In the genomic region with DNA sequence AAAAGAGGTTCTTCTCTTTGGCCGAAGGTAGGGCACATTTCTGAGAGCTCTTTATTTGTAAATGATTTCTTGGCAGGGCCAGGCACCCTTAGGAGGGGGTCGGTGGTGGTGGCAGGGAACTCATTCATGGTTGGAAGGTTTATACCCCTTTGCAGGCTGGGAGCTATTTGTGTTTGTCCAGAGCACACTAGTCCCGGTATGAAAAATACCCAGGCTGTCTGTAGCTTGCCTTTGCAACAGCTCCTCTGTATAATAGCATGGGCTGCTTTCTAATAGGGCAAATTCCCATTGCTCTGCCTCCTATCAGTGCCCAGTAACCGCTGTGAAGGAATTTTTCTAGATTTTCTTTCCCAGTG, we compare ENCODE assay signal across 9 mouse cellular contexts. TPM values are rescaled to one million over a fixed set of nuclear protein-coding genes. Genes with fewer than 3 reads are reported as not detected.
A peak's percentile ranks its signal among the peaks of the same experiment; 100 is the strongest.
DNase-seq lines count a peak whose midpoint lies in the region; ATAC-seq and TF ChIP-seq lines count a peak whose summit lies in the region.
"Had no signal": no experiment of that assay in that cellular context is flagged by ENCODE, and none has a peak within 500 bp of the region (broad histone marks: within the 10 kb centered on the region; RNA-seq: fewer than 3 reads in every experiment).

No protein-coding gene starts in this region.

- peak overlapping the region; percentile 54 for H3K9ac ChIP-seq in kidney, embryonic 14.5 days (ENCODE audit: low read depth, low read length)
- H3K9ac ChIP-seq in embryonic facial prominence, embryonic 14.5 days (ENCODE audit: low read depth, low read length): peak overlapping the region; percentile 55; the same call in 1 of the 2 replicates
- no peak overlapping the region for H3K9ac ChIP-seq in hindbrain, postnatal 0 days (replicated peaks; ENCODE audit: low read length)
- H3K9ac ChIP-seq in midbrain, embryonic 15.5 days: 0 out of 2 replicates have a peak overlapping the region, but pooled peaks have one; percentile 36

- no peak for DNase-seq in kidney, postnatal 36 days
- peak; percentile 68 for DNase-seq in embryonic facial prominence, embryonic 14.5 days (ENCODE audit: low spot score)
- DNase-seq in hindbrain, postnatal 0 days (ENCODE audit: low spot score): no peak
- DNase-seq in cerebellum, postnatal 4 days (ENCODE audit: low spot score in 2 of 2): no peak
- DNase-seq in frontal cortex, postnatal 10 days (ENCODE audit: low spot score in 2 of 2): no peak
- DNase-seq in adipocyte (ENCODE audit: low spot score): no peak

- peaks cover 16% of the 10 kb centered on the region; the same call in 1 of the 2 replicates for H3K27me3 ChIP-seq in kidney, embryonic 14.5 days (ENCODE audit: control insufficient read depth, insufficient read depth, low read length)
- H3K27me3 ChIP-seq in embryonic facial prominence, embryonic 14.5 days (replicated peaks; ENCODE audit: control insufficient read depth, insufficient read depth, low read length): peaks cover 48% of the 10 kb centered on the region
- peaks cover 48% of the 10 kb centered on the region for H3K27me3 ChIP-seq in hindbrain, postnatal 0 days (ENCODE audit: insufficient read depth, low read length)
- peaks cover 60% of the 10 kb centered on the region for H3K27me3 ChIP-seq in midbrain, embryonic 15.5 days (replicated peaks)

- peak overlapping the region; percentile 73 for H3K4me2 ChIP-seq in kidney, embryonic 14.5 days (replicated peaks; ENCODE audit: low read depth, low read length)
- peak overlapping the region; percentile 83 for H3K4me2 ChIP-seq in embryonic facial prominence, embryonic 14.5 days (ENCODE audit: low read depth, low read length)
- peak overlapping the region; percentile 84 for H3K4me2 ChIP-seq in hindbrain, postnatal 0 days (ENCODE audit: low read depth, low read length)
- H3K4me2 ChIP-seq in midbrain, embryonic 15.5 days: peak overlapping the region; percentile 83

- TF ChIP-seq CTCF in hindbrain, postnatal 0 days (IDR thresholded peaks at IDR 0.05; ENCODE audit: low read depth): no peak

- peak overlapping the region; percentile 93; the same call in 1 of the 2 replicates for H3K27ac ChIP-seq in kidney, embryonic 14.5 days (ENCODE audit: low read depth, low read length)
- peak overlapping the region; percentile 81 for H3K27ac ChIP-seq in embryonic facial prominence, embryonic 14.5 days (replicated peaks; ENCODE audit: low read depth, low read length)
- no peak overlapping the region for H3K27ac ChIP-seq in hindbrain, postnatal 0 days
- H3K27ac ChIP-seq in midbrain, embryonic 15.5 days: no peak overlapping the region

- peak; percentile 66 for ATAC-seq in kidney, embryonic 14.5 days (ENCODE audit: low FRiP score, low TSS enrichment)
- ATAC-seq in embryonic facial prominence, embryonic 14.5 days (ENCODE audit: low read depth): peak; percentile 58
- ATAC-seq in hindbrain, postnatal 0 days: no peak
- peak; percentile 50 for ATAC-seq in midbrain, embryonic 15.5 days (replicated peaks)

- no peaks in the 10 kb centered on the region; the same call in 1 of the 2 replicates for H3K9me3 ChIP-seq in kidney, embryonic 14.5 days (ENCODE audit: control insufficient read depth, low read length)
- peaks cover under 1% of the 10 kb centered on the region; the same call in 1 of the 2 replicates for H3K9me3 ChIP-seq in embryonic facial prominence, embryonic 14.5 days (ENCODE audit: control insufficient read depth, low read length)
- peaks cover 1% of the 10 kb centered on the region; the same call in 1 of the 2 replicates for H3K9me3 ChIP-seq in hindbrain, postnatal 0 days (ENCODE audit: low read length)
- no peaks in the 10 kb centered on the region for H3K9me3 ChIP-seq in midbrain, embryonic 15.5 days

- H3K36me3 ChIP-seq in kidney, embryonic 14.5 days (ENCODE audit: control insufficient read depth, insufficient read depth, low read length): no peaks in the 10 kb centered on the region
- H3K36me3 ChIP-seq in embryonic facial prominence, embryonic 14.5 days (ENCODE audit: control insufficient read depth, insufficient read depth, low read length): no peaks in the 10 kb centered on the region
- no peaks in the 10 kb centered on the region for H3K36me3 ChIP-seq in hindbrain, postnatal 0 days (ENCODE audit: insufficient read depth, low read length)
- H3K36me3 ChIP-seq in midbrain, embryonic 15.5 days (replicated peaks): no peaks in the 10 kb centered on the region

- peak overlapping the region; percentile 41 for H3K4me3 ChIP-seq in kidney, embryonic 14.5 days (ENCODE audit: low read length)
- H3K4me3 ChIP-seq in embryonic facial prominence, embryonic 14.5 days (ENCODE audit: low read depth, low read length): peak overlapping the region; percentile 44
- peak overlapping the region; percentile 45 for H3K4me3 ChIP-seq in hindbrain, postnatal 0 days (ENCODE audit: low read length)
- peak overlapping the region; percentile 45 for H3K4me3 ChIP-seq in midbrain, embryonic 15.5 days

- H3K4me1 ChIP-seq in kidney, embryonic 14.5 days (ENCODE audit: control insufficient read depth, insufficient read depth, low read length): peaks cover 14% of the 10 kb centered on the region; the same call in 1 of the 2 replicates
- peaks cover 26% of the 10 kb centered on the region for H3K4me1 ChIP-seq in embryonic facial prominence, embryonic 14.5 days (ENCODE audit: control insufficient read depth, insufficient read depth, low read length)
- H3K4me1 ChIP-seq in hindbrain, postnatal 0 days (ENCODE audit: insufficient read depth, low read length): peaks cover 5% of the 10 kb centered on the region; the same call in 1 of the 2 replicates
- H3K4me1 ChIP-seq in midbrain, embryonic 15.5 days: peaks cover 20% of the 10 kb centered on the region

- under 1% methylated on average over 4 of the region's 4 CpGs for WGBS in kidney, embryonic 14.5 days
- 0% methylated on average over 4 of the region's 4 CpGs for WGBS in embryonic facial prominence, embryonic 14.5 days
- 4% methylated on average over 4 of the region's 4 CpGs for WGBS in hindbrain, postnatal 0 days
- 3% methylated on average over 4 of the region's 4 CpGs for WGBS in midbrain, embryonic 15.5 days

RNA-seq across cellular contexts. Expression of a gene that starts 37.6 kb away (rescaled TPM):
- polyA plus RNA-seq in kidney, embryonic 14.5 days (2014; fragmentation: Nextera tagmentation; extraction: Ambion mirVana): 8.5 and 12.8 TPM in 2 replicates
- 2.9 and 3.6 TPM in 2 replicates for polyA plus RNA-seq in embryonic facial prominence, embryonic 14.5 days (2014; fragmentation: Nextera tagmentation; extraction: Ambion mirVana)
- total RNA-seq in hindbrain, postnatal 0 days (2014; rRNA removed): 1.6 and 2.1 TPM in 2 replicates
- 0.74 and 0.88 TPM in 2 replicates for polyA plus RNA-seq in hindbrain, postnatal 0 days (2015; fragmentation: Nextera tagmentation; extraction: Ambion mirVana)
- polyA plus RNA-seq in midbrain, embryonic 15.5 days (2015; fragmentation: Nextera tagmentation; extraction: Ambion mirVana): 0.89 and 1.0 TPM in 2 replicates
- total RNA-seq: megakaryocyte-erythroid progenitor cell, adult 5-6 weeks had no signal

Comparison
In these comparisons a context has a peak if more than half of its experiments do, and no peak if none do; other contexts are left out.
1. H3K27ac ChIP-seq: peak in kidney, embryonic 14.5 days (single experiment) and embryonic facial prominence, embryonic 14.5 days (single experiment); none in hindbrain, postnatal 0 days (single experiment) and midbrain, embryonic 15.5 days (single experiment).
2. Peak in every context shown above with its lines, with median percentiles within 50 percentile points of each other: H3K4me2 ChIP-seq and H3K4me3 ChIP-seq.